Mouse (Mus musculus): ENCODE results near the gene Abhd14a. TPM values are rescaled to one million over a fixed set of nuclear protein-coding genes. Genes with fewer than 3 reads are reported as not detected.
A peak's percentile ranks its signal among the peaks of the same experiment; 100 is the strongest.

Gene Abhd14a
- total RNA-seq, 1 experiment from 2014 or later: 22.5 TPM

- no peak for ATAC-seq (replicated peaks in 1 of 2; ENCODE audit: insufficient read depth in 1 of 2, low FRiP score in 2 of 2, low TSS enrichment in 1 of 2, low read depth in 1 of 2, poor library complexity in 2 of 2, severe bottlenecking in 2 of 2)
These were observed 24.8 kb upstream of the Abhd14a start for GRCm38 (mm10) chr9:106472321-106472720.

- no peak for ATAC-seq (replicated peaks in 1 of 2; ENCODE audit: insufficient read depth in 1 of 2, low FRiP score in 2 of 2, low TSS enrichment in 1 of 2, low read depth in 1 of 2, poor library complexity in 2 of 2, severe bottlenecking in 2 of 2)
These were observed 24.4 kb upstream of the Abhd14a start for GRCm38 (mm10) chr9:106471892-106472291.

- ATAC-seq (replicated peaks in 1 of 2; ENCODE audit: insufficient read depth in 1 of 2, low FRiP score in 2 of 2, low TSS enrichment in 1 of 2, low read depth in 1 of 2, poor library complexity in 2 of 2, severe bottlenecking in 2 of 2): no peak
These were observed 23.7 kb upstream of the Abhd14a start for GRCm38 (mm10) chr9:106470991-106471750.

- ATAC-seq (replicated peaks in 1 of 2; ENCODE audit: insufficient read depth in 1 of 2, low FRiP score in 2 of 2, low TSS enrichment in 1 of 2, low read depth in 1 of 2, poor library complexity in 2 of 2, severe bottlenecking in 2 of 2): no peak
These were observed 22.3 kb upstream of the Abhd14a start for GRCm38 (mm10) chr9:106469776-106470175.

DNA sequence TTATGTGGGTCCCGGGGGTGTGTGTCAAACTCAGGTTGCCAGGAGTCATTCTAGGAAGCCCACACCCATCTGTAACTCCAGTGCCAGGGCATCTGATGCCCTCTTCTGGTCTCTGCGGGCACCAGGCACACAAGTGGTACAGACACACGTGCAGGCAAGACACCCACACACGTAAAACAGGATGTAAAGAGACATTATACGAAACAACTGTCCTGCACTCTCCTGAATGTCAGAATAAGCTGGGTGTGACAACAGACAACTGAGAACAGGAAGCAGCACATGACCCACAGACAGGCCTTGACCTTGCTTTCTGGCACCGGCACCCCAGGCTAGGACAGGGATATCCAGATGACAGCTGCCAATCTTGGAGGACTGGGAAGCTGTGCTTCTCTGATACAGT lies 21.8 kb upstream of the Abhd14a start:
- no peak for ATAC-seq (replicated peaks in 1 of 2; ENCODE audit: insufficient read depth in 1 of 2, low FRiP score in 2 of 2, low TSS enrichment in 1 of 2, low read depth in 1 of 2, poor library complexity in 2 of 2, severe bottlenecking in 2 of 2)

GRCm38 (mm10) chr9:106467746-106468145 lies 20.3 kb upstream of the Abhd14a start:
- ATAC-seq (replicated peaks in 1 of 2; ENCODE audit: insufficient read depth in 1 of 2, low FRiP score in 2 of 2, low TSS enrichment in 1 of 2, low read depth in 1 of 2, poor library complexity in 2 of 2, severe bottlenecking in 2 of 2): no peak

DNA sequence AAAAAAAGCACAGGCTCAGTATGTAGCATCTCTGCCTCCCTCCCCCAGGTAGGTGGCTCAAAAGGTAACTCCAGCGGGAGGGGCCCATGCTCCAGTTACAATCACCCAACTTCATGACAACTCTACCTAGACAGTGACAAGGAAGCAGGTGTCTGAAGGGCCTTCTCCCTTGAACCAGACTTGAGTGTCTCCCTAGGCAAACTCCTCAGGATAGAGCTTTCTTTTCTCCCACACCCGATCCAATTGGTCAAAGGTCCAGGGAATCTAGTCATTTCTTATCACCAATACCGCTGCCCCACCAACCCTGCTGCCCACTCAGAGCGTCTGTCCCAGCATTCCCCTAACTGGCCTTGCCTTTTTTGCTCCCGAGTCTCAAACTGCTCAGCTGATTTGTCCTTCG lies 19.2 kb upstream of the Abhd14a start:
- ATAC-seq (replicated peaks in 1 of 2; ENCODE audit: insufficient read depth in 1 of 2, low FRiP score in 2 of 2, low TSS enrichment in 1 of 2, low read depth in 1 of 2, poor library complexity in 2 of 2, severe bottlenecking in 2 of 2): no peak

DNA sequence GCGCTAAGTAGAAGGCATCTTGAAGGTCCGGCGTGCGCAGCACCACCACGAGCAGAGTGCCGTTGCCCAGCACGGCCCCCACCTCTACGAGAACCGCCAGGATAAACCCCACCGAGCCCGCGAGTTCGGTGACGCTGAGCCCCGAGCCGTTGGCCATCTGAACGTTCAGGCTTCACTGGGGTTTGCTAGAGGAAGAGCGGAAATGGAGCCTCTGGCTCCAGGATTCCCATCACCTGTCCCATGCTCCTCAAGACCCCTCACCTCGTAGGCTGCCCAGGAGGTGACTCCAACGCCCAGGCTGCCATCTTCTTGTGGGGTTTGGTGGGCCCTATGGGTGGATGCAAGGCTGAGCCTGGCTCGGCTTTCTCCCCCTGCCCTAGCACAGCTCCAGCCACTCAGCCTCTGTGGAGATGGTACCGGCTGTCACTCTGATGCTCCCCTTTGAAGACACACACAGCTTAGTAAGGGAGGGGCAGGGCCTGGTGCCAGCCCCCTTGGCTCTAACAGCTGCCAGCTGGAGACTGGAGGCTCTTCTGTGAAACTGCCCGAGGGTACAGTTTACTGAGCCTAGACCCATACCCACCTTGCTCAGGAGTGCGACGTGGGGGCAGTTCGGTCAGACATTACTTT lies 18.2 kb upstream of the Abhd14a start, which contains the start of gene Gpr62:
Gene Gpr62 (minus strand): TSS at position 368 of the 630 bp plus-strand sequence.
- no peak; a peak in 1 of 4 replicates for ATAC-seq (replicated peaks in 1 of 2; ENCODE audit: insufficient read depth in 1 of 2, low FRiP score in 2 of 2, low TSS enrichment in 1 of 2, low read depth in 1 of 2, poor library complexity in 2 of 2, severe bottlenecking in 2 of 2)

- ATAC-seq (replicated peaks in 1 of 2; ENCODE audit: insufficient read depth in 1 of 2, low FRiP score in 2 of 2, low TSS enrichment in 1 of 2, low read depth in 1 of 2, poor library complexity in 2 of 2, severe bottlenecking in 2 of 2): peak; percentile 23 to 33; a peak in 2 of 4 replicates
These were observed 17.5 kb upstream of the Abhd14a start for GRCm38 (mm10) chr9:106464751-106465541.

- ATAC-seq (replicated peaks in 1 of 2; ENCODE audit: insufficient read depth in 1 of 2, low FRiP score in 2 of 2, low TSS enrichment in 1 of 2, low read depth in 1 of 2, poor library complexity in 2 of 2, severe bottlenecking in 2 of 2): no peak
These were observed 15.9 kb upstream of the Abhd14a start for GRCm38 (mm10) chr9:106463122-106464063.

GRCm38 (mm10) chr9:106462430-106462800 lies 14.9 kb upstream of the Abhd14a start:
- no peak for ATAC-seq (replicated peaks in 1 of 2; ENCODE audit: insufficient read depth in 1 of 2, low FRiP score in 2 of 2, low TSS enrichment in 1 of 2, low read depth in 1 of 2, poor library complexity in 2 of 2, severe bottlenecking in 2 of 2)

DNA sequence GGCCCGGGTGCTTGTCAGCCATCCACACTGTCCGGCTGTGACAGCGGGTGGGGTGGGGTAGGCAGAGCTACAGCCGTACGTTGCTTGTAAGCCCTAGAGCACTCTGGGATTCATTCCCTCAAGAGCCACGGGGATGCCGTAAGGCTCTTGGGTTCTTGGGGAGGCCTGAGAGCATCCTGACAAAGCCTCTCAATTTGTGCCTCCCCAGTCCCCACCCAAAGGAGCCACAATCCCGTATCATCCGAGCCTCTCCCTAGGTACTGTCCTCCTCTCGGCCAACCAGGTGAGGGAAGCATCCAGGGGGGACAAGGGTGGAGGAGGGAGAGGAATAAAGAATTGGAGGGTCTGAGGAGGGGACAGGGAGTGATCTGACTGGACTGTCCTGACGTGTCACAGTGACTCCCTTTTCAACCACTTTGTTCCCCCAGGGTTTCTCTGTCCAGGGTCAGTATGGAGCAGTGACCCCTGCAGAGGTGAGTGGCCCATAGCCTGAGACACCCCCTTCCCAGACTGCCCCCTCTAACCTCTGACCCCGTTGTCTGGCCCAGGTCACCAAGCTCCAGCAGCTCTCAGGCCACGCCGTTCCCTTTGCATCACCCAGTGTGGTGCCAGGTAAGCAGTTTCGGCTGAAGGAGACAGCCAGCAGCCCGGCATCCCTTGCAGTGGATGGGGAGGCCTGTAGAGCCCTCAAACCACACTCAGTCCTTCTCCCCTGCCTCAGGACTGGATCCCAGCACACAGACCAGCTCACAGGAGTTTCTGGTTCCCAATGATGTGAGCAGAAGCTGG lies 14.4 kb upstream of the Abhd14a start:
- no peak for ATAC-seq (replicated peaks in 1 of 2; ENCODE audit: insufficient read depth in 1 of 2, low FRiP score in 2 of 2, low TSS enrichment in 1 of 2, low read depth in 1 of 2, poor library complexity in 2 of 2, severe bottlenecking in 2 of 2)

- ATAC-seq (replicated peaks in 1 of 2; ENCODE audit: insufficient read depth in 1 of 2, low FRiP score in 2 of 2, low TSS enrichment in 1 of 2, low read depth in 1 of 2, poor library complexity in 2 of 2, severe bottlenecking in 2 of 2): no peak
These were observed 13.5 kb upstream of the Abhd14a start for GRCm38 (mm10) chr9:106461026-106461415.

DNA sequence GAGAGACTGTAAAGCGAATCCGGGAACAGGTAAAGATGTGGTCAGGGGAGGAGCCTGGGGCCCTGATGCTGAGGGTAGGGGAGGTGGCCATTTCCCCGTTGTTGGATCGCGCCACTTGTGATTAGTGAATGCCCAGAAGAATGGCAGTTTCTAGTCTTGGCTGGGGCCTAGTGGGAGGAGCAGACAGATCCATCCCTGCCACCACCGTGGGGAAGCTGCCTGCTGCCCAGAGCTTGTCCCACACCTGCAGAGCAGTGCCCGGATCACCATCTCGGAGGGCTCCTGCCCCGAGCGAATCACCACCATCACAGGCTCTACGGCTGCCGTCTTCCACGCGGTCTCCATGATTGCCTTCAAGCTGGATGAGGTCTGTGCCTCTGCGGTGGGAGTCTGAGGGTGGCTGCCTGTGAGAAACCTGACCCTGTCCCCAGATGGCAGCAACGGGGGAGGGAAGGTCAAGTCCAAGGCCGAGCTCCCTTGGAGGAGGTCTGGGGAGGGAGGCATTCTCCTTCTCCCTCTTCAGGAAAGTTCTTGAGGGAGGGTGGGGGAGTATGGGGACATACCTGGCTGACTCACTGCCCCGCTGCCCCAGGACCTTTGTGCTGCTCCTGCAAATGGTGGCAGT lies 13.0 kb upstream of the Abhd14a start:
- no peak for ATAC-seq (replicated peaks in 1 of 2; ENCODE audit: insufficient read depth in 1 of 2, low FRiP score in 2 of 2, low TSS enrichment in 1 of 2, low read depth in 1 of 2, poor library complexity in 2 of 2, severe bottlenecking in 2 of 2)

GRCm38 (mm10) chr9:106459946-106460345 lies 12.5 kb upstream of the Abhd14a start:
- no peak for ATAC-seq (replicated peaks in 1 of 2; ENCODE audit: insufficient read depth in 1 of 2, low FRiP score in 2 of 2, low TSS enrichment in 1 of 2, low read depth in 1 of 2, poor library complexity in 2 of 2, severe bottlenecking in 2 of 2)

- no peak for ATAC-seq (replicated peaks in 1 of 2; ENCODE audit: insufficient read depth in 1 of 2, low FRiP score in 2 of 2, low TSS enrichment in 1 of 2, low read depth in 1 of 2, poor library complexity in 2 of 2, severe bottlenecking in 2 of 2)
These were observed 10.4 kb upstream of the Abhd14a start for GRCm38 (mm10) chr9:106457920-106458319.
